ENCODE assay signal across 20 mouse cellular contexts in the genomic region with DNA sequence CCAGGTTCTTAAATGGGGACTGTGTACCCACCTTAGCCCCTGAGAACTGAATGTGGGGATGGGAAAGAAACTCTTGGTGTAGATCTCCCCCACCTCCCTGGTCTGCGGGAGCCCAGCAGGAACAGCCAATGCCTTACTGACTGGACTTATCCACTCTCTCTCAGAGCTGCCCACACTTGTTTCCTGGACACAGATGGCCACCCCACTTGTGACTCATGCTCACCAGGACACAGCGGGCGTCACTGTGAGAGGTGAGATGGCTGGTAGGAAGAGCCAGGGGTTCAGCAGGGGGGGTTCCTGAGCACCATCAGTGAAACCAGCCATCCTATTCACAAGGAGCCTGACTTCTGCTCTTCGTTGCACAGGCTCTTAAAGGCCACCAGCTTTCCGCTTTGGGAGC. TPM values are rescaled to one million over a fixed set of nuclear protein-coding genes. Genes with fewer than 3 reads are reported as not detected.
DNase-seq lines count a peak whose midpoint lies in the region; TF ChIP-seq lines count a peak whose summit lies in the region.
"Had no signal": no experiment of that assay in that cellular context is flagged by ENCODE, and none has a peak within 500 bp of the region (broad histone marks: within the 10 kb centered on the region; RNA-seq: fewer than 3 reads in every experiment).

No protein-coding gene starts in this region.

- intact Hi-C loops in gastrocnemius, adult 2 months (cut with DNase I): no loop called here
- intact Hi-C loops in gastrocnemius, postnatal 36 days (cut with DNase I): no loop called here

- DNase-seq in cerebellum, adult 11-12 months: peak; percentile 39
- DNase-seq in cerebellum, postnatal 14 days: no peak
- peak; percentile 47 to 50 for DNase-seq in cerebellum, postnatal 25 days
- no peak for DNase-seq in cerebellum, postnatal 4 days (ENCODE audit: low spot score in 2 of 2)
- DNase-seq in gastrocnemius, adult 2 months: peak; percentile 12
- DNase-seq in gastrocnemius, postnatal 36 days: no peak
- peak; percentile 61 for DNase-seq in brain, adult 2 months (ENCODE audit: low read depth, low spot score)
- DNase-seq: adrenal gland, postnatal 14 days; gastrocnemius, postnatal 14 days; kidney, adult 18-20 months had no signal

- no peak for TF ChIP-seq CTCF in gastrocnemius, adult 2 months (IDR thresholded peaks at IDR 0.05)

- H3K27ac ChIP-seq in gastrocnemius, adult 2 months: no peak overlapping the region
- H3K27ac ChIP-seq: embryonic facial prominence, embryonic 13.5 days; forebrain, embryonic 12.5 days; hindbrain, embryonic 10.5 days; hindbrain, embryonic 14.5 days; intestine, embryonic 15.5 days had no signal

- H3K4me3 ChIP-seq in gastrocnemius, adult 2 months: no peak overlapping the region
- H3K4me3 ChIP-seq: embryonic facial prominence, embryonic 13.5 days; forebrain, embryonic 12.5 days; heart, embryonic 12.5 days; hindbrain, embryonic 10.5 days; intestine, embryonic 15.5 days had no signal

RNA-seq across cellular contexts. Expression of gene Hspg2, which starts 51.8 kb away (rescaled TPM):
- 10 to 100 TPM; 55.2 to 77.5 TPM for total RNA-seq in gastrocnemius, adult 2 months (2021)
- 10 to 100 TPM; 84.4 to 94.7 TPM for total RNA-seq in gastrocnemius, postnatal 36 days (2021)

RNA-seq across cellular contexts. Expression of gene Ldlrad2, which starts 54.0 kb away (rescaled TPM):
- total RNA-seq in gastrocnemius, adult 2 months (2021): not detected
- total RNA-seq in gastrocnemius, postnatal 36 days (2021): not detected
- total RNA-seq: adrenal gland, postnatal 14 days; gastrocnemius, postnatal 14 days; granulocyte monocyte progenitor cell, adult 5-6 weeks; heart, adult 8-10 months; heart, postnatal 25 days; MEL had no signal

Comparison
In these comparisons a context has a peak if more than half of its experiments do, and no peak if none do; other contexts are left out.
1. DNase-seq: peak in cerebellum, adult 11-12 months (single experiment), cerebellum, postnatal 25 days (2 of 2), gastrocnemius, adult 2 months (single experiment) and brain, adult 2 months (single experiment); none in cerebellum, postnatal 14 days (0 of 2), cerebellum, postnatal 4 days (0 of 2) and gastrocnemius, postnatal 36 days (0 of 2).